Mouse (Mus musculus): ENCODE measurements around the gene Rnf224. TPM values are rescaled to one million over a fixed set of nuclear protein-coding genes. Genes with fewer than 3 reads are reported as not detected.

Gene Rnf224
- polyA plus RNA-seq, 1 experiment = not detected

- TF ChIP-seq CTCF (IDR thresholded peaks at IDR 0.05; ENCODE audit: borderline replicate concordance, extremely low read depth, insufficient read depth, insufficient read length) = peak; percentile 26; the same call in 1 of the 2 replicates
- TF ChIP-seq POLR2A (IDR thresholded peaks at IDR 0.05; ENCODE audit: borderline replicate concordance, extremely low read depth, insufficient read depth, insufficient read length, poor library complexity, severe bottlenecking) = no peak
- no peak for DNase-seq (ENCODE audit: low read depth)
Observed at GRCm38 (mm10) chr2:25252331-25252730, 15.7 kb upstream of the Rnf224 start.

- no peak for DNase-seq (ENCODE audit: low read depth)
- TF ChIP-seq POLR2A (IDR thresholded peaks at IDR 0.05; ENCODE audit: borderline replicate concordance, extremely low read depth, insufficient read depth, insufficient read length, poor library complexity, severe bottlenecking) (no peak), CTCF (IDR thresholded peaks at IDR 0.05; ENCODE audit: borderline replicate concordance, extremely low read depth, insufficient read depth, insufficient read length) (no peak)
Observed at GRCm38 (mm10) chr2:25246183-25247072, 9.8 kb upstream of the Rnf224 start, which contains the start of gene AL732309.1. Gene AL732309.1 (minus strand): TSS chr2:25246863.

- DNase-seq (ENCODE audit: low read depth) = no peak
- TF ChIP-seq POLR2A (IDR thresholded peaks at IDR 0.05; ENCODE audit: borderline replicate concordance, extremely low read depth, insufficient read depth, insufficient read length, poor library complexity, severe bottlenecking) = no peak
Observed at GRCm38 (mm10) chr2:25244144-25244543, 7.6 kb upstream of the Rnf224 start.

DNA sequence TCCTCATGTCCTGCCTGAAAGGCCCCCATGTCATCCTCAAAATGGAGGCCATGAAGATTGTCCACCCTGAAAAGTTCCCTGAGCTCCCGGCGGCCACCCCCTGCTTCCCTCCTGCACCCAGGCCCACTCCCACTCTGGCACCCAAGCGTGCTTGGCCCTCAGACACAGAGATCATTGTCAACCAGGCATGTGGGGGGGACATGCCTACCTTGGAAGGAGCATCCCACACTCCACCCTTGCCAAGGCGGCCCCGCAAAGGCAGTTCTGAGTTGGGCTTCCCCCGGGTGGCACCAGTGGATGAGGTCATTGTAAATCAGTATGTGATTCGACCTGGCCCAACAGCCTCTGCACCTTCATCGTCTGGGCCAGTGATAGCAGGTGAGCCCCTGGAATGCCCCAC lies 6.8 kb upstream of the Rnf224 start:
- DNase-seq (ENCODE audit: low read depth) = no peak
- TF ChIP-seq POLR2A (IDR thresholded peaks at IDR 0.05; ENCODE audit: borderline replicate concordance, extremely low read depth, insufficient read depth, insufficient read length, poor library complexity, severe bottlenecking) (no peak), CTCF (IDR thresholded peaks at IDR 0.05; ENCODE audit: borderline replicate concordance, extremely low read depth, insufficient read depth, insufficient read length) (no peak)

DNA sequence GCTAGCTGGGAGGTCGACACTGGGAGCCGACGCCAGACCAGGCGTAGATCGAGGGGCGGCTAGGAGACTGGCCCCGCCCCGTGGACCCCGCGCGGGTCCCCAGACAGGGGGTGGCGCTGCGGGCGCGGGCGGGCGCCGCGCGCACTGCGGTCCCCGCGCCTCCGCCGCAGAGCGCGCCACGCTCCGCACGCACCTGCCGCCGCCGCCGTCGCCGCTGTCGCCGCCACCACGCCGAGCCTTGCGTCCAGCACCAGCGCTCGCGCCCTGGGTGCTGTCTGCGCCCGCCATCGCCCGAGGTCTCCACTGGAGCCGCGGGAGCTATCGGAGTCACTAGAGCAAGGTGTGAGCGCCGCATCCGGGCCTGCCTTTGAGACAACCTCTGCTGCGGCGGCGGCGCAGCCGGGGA lies 5.5 kb upstream of the Rnf224 start, which contains the start of the genes Rnf208 and Cysrt1:
Rnf208 (plus strand) TSS at position 155 of the 406 bp plus-strand sequence.
Cysrt1 (minus strand) TSS at position 352 of the 406 bp plus-strand sequence.
- peak; percentile 56 for DNase-seq (ENCODE audit: low read depth)
- TF ChIP-seq POLR2A (IDR thresholded peaks at IDR 0.05; ENCODE audit: borderline replicate concordance, extremely low read depth, insufficient read depth, insufficient read length, poor library complexity, severe bottlenecking) = peak; percentile 63
- no peak for TF ChIP-seq CTCF (IDR thresholded peaks at IDR 0.05; ENCODE audit: borderline replicate concordance, extremely low read depth, insufficient read depth, insufficient read length)

DNA sequence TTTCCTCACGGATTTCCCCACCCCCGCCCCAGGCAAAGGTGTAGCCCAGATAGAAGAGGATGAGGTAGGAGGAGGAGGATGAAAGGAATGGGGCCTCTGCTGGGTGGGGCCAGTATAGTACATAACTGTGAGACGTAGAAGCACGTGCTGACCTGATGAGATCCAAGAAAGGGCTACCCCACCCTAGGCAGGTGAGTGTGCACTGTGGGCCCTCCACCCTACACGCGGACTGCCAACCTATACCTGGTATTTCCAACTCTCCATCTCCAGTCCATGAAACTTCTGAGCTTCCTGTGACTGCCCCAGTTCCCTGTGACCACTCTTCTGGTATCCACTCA lies 4.8 kb upstream of the Rnf224 start:
- no peak for DNase-seq (ENCODE audit: low read depth)
- TF ChIP-seq POLR2A (IDR thresholded peaks at IDR 0.05; ENCODE audit: borderline replicate concordance, extremely low read depth, insufficient read depth, insufficient read length, poor library complexity, severe bottlenecking) (no peak), CTCF (IDR thresholded peaks at IDR 0.05; ENCODE audit: borderline replicate concordance, extremely low read depth, insufficient read depth, insufficient read length) (no peak)

DNA sequence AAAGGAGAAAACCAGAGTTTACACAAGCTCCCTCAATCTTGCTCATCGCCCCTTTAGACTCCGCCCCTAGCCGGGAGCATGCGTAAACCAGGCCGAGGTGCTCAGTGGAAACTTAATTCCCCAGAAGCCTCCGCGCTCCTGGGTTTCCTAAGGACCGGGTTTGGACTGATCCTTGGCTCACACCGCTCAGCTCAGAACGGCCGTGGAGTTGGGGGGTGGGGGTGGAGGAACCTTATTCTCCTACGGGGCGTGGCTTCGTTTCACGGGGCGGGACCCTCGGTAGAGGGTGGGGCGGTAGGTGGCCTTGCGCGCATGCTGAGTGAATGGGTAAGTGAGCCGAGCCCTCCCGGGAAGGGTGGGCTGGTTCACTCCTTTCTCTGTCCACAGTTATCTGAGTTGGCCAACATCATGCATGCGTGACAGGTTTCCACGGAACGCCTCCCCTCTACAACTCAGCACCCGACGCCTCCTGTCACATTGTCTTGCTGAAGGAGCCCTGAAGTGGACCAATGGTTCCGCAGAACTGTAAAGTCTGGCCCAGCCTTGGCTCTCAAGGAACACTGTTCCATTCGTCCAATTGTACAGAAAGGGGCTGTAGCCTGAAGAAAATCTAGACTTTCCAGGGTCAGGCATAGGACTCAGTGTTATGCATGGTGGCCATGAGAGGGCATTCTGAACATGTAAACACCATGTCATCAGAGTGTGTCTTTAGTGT lies 4.3 kb upstream of the Rnf224 start:
- DNase-seq (ENCODE audit: low read depth) = peak; percentile 94
- TF ChIP-seq POLR2A (IDR thresholded peaks at IDR 0.05; ENCODE audit: borderline replicate concordance, extremely low read depth, insufficient read depth, insufficient read length, poor library complexity, severe bottlenecking) = 0 out of 2 replicates have a peak, but pooled peaks have one; percentile 8
- no peak for TF ChIP-seq CTCF (IDR thresholded peaks at IDR 0.05; ENCODE audit: borderline replicate concordance, extremely low read depth, insufficient read depth, insufficient read length)

DNA sequence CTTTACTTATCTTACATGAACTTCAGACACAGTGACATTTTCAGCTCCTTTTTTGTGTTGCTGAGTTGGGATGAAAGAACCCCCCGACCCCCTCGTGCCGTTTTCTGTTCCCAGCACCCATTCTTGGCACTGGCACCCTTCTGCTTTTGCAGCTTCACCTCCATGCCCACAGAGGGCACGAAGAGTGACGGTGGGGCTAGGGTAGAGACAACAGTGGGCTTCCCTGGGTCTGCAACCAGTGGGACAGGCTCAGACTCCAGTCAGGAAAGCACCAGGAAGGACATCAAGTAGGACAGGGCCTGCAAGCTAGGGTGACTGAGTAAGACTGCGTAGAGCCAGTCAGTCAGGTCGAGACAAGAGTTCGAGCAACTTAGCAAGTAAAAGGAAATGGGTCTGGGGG lies 3.7 kb upstream of the Rnf224 start:
- no peak for TF ChIP-seq POLR2A (IDR thresholded peaks at IDR 0.05; ENCODE audit: borderline replicate concordance, extremely low read depth, insufficient read depth, insufficient read length, poor library complexity, severe bottlenecking)
- no peak for TF ChIP-seq CTCF (IDR thresholded peaks at IDR 0.05; ENCODE audit: borderline replicate concordance, extremely low read depth, insufficient read depth, insufficient read length)
- no peak for DNase-seq (ENCODE audit: low read depth)

DNA sequence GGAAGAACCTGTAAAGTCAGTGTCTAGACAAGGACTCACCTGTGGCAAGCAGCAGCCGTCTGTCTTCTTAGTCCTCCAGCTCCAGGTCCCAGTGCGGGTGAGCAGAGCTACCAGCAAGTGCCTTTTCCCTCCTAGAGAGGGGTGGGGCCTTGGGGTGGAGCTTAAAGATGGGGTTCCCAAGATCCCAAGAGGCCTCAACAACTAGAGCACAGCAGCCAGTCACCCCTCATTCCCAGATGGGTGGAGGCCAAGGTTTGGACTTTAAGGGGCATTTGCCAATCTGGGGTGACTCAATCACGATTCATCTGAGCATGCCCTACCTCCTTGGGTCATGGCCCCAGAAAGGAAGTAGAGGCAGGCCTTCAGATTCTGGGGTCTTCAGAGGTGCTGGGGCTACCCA lies 3.2 kb upstream of the Rnf224 start:
- DNase-seq (ENCODE audit: low read depth) = no peak
- TF ChIP-seq POLR2A (IDR thresholded peaks at IDR 0.05; ENCODE audit: borderline replicate concordance, extremely low read depth, insufficient read depth, insufficient read length, poor library complexity, severe bottlenecking) (no peak), CTCF (IDR thresholded peaks at IDR 0.05; ENCODE audit: borderline replicate concordance, extremely low read depth, insufficient read depth, insufficient read length) (no peak)

DNA sequence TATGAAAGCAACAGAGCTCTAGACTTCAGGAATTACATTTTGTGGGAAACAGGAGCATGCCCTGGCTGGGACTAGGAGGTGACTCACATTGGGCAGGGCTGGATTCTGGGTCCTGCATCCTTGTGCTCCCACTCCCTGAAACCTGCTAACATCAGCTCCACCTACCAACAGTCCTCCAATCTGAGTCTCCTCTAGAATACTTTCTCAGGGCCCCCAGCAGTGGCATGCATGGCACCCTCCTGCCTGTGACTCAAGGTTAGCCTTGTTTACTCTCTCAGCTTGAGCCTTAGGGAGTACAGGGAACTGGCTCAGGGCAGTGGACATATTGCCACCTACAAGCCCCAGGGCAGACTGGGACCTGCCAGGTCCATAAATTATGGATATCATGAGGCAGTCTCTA lies 1.5 kb upstream of the Rnf224 start:
- TF ChIP-seq CTCF (IDR thresholded peaks at IDR 0.05; ENCODE audit: borderline replicate concordance, extremely low read depth, insufficient read depth, insufficient read length) = no peak
- no peak for TF ChIP-seq POLR2A (IDR thresholded peaks at IDR 0.05; ENCODE audit: borderline replicate concordance, extremely low read depth, insufficient read depth, insufficient read length, poor library complexity, severe bottlenecking)
- no peak for DNase-seq (ENCODE audit: low read depth)

DNA sequence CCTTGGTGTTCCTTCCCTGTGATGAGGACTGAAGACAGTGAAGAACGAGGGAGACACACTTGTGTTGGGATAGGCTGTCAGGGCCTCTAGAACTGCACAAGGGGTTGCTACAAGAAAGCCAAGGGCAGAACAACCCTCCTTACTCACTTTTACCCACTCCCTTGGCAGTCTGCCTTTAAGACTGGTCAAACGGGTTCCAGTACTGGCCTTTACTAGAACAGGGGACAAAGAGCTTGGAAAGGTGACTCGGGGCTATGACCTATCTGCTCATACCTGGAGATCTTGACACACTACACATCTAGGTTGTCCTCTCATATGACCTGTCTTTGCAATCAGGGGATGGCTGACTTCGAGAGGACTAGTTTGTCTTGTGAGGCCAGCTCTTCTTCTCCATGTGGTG lies 935 bp upstream of the Rnf224 start:
- TF ChIP-seq POLR2A (IDR thresholded peaks at IDR 0.05; ENCODE audit: borderline replicate concordance, extremely low read depth, insufficient read depth, insufficient read length, poor library complexity, severe bottlenecking) (no peak), CTCF (IDR thresholded peaks at IDR 0.05; ENCODE audit: borderline replicate concordance, extremely low read depth, insufficient read depth, insufficient read length) (no peak)
- DNase-seq (ENCODE audit: low read depth) = no peak

Data from brain, embryonic 14.5 days (tissue).